26 mouse cellular contexts compared by ENCODE assay signal in genomic region chr11:32753358-32753757, GRCm38 (mm10).
"Had no signal": no experiment of that assay in that cellular context is flagged by ENCODE, and none has a peak within 500 bp of the region (broad histone marks: within the 10 kb centered on the region; RNA-seq: fewer than 3 reads in every experiment).

No protein-coding gene starts in this region.

- H3K4me3 ChIP-seq: embryonic facial prominence, embryonic 10.5 days; embryonic facial prominence, embryonic 12.5 days; embryonic facial prominence, embryonic 13.5 days; embryonic facial prominence, embryonic 15.5 days; erythroblast, embryonic 14.5 days; forebrain, embryonic 10.5 days; forebrain, embryonic 12.5 days; forebrain, embryonic 13.5 days; forebrain, embryonic 15.5 days; gastrocnemius, adult 2 months; heart, adult 2 months had no signal

- H3K4me1 ChIP-seq: embryonic facial prominence, embryonic 12.5 days; forebrain, embryonic 12.5 days; forebrain, embryonic 13.5 days had no signal

- H3K4me2 ChIP-seq: embryonic facial prominence, embryonic 12.5 days; embryonic facial prominence, embryonic 13.5 days; embryonic facial prominence, embryonic 15.5 days; forebrain, embryonic 12.5 days; forebrain, embryonic 13.5 days; forebrain, embryonic 15.5 days had no signal

- H3K9ac ChIP-seq: embryonic facial prominence, embryonic 12.5 days; embryonic facial prominence, embryonic 13.5 days; embryonic facial prominence, embryonic 15.5 days; forebrain, embryonic 12.5 days; forebrain, embryonic 13.5 days; forebrain, embryonic 15.5 days; forebrain, postnatal 0 days had no signal

- H3K27ac ChIP-seq: embryonic facial prominence, embryonic 10.5 days; embryonic facial prominence, embryonic 12.5 days; embryonic facial prominence, embryonic 13.5 days; embryonic facial prominence, embryonic 15.5 days; forebrain, embryonic 10.5 days; forebrain, embryonic 12.5 days; forebrain, embryonic 13.5 days; forebrain, embryonic 15.5 days; gastrocnemius, adult 2 months; heart, adult 2 months had no signal

- H3K36me3 ChIP-seq: embryonic facial prominence, embryonic 10.5 days; embryonic facial prominence, embryonic 12.5 days; embryonic facial prominence, embryonic 13.5 days; embryonic facial prominence, embryonic 15.5 days; forebrain, embryonic 10.5 days; forebrain, embryonic 12.5 days; forebrain, embryonic 15.5 days had no signal

- DNase-seq: cerebellum, adult 9-10 months; cerebellum, adult 9-11 months; cerebellum, postnatal 10 days; cerebellum, postnatal 14 days; cerebellum, postnatal 25 days; cerebellum, postnatal 36 days; embryo, embryonic 11 days; forebrain, postnatal 0 days; gastrocnemius, adult 2 months; gastrocnemius, postnatal 10 days; gastrocnemius, postnatal 14 days; gastrocnemius, postnatal 25 days; gastrocnemius, postnatal 36 days; heart, adult 11 months; heart, adult 18-20 months; heart, adult 2 months had no signal

- ATAC-seq: forebrain, embryonic 13.5 days; forebrain, embryonic 14.5 days; forebrain, embryonic 15.5 days; forebrain, postnatal 0 days had no signal

- H3K27me3 ChIP-seq: embryonic facial prominence, embryonic 12.5 days; embryonic facial prominence, embryonic 13.5 days; embryonic facial prominence, embryonic 15.5 days; forebrain, embryonic 12.5 days; forebrain, embryonic 13.5 days; forebrain, embryonic 15.5 days had no signal

- H3K9me3 ChIP-seq: embryonic facial prominence, embryonic 10.5 days; embryonic facial prominence, embryonic 12.5 days; embryonic facial prominence, embryonic 13.5 days; embryonic facial prominence, embryonic 15.5 days; forebrain, embryonic 10.5 days; forebrain, embryonic 12.5 days; forebrain, embryonic 13.5 days; forebrain, embryonic 15.5 days had no signal
